Mouse (Mus musculus) neutrophil, adult 5-6 weeks (primary cell): ENCODE measurements at regions not wholly inside any gene's neighbourhood (a gene's known extent, or its start where the extent isn't known, plus 50 kb on each side); places are given as distances from the start of the nearest gene placed in this dataset.
A peak's percentile ranks its signal among the peaks of the same experiment; 100 is the strongest.

ENCODE experiments used
- ATAC-seq: fragments of 151-379, 151-347 bp; 2 replicates; pipeline ENCODE4 v1.8.0; 2017; ENCODE audit warnings: mild to moderate bottlenecking, moderate TSS enrichment; ENCODE audit not compliant: insufficient number of reproducible peaks, poor library complexity, low FRiP score, severe bottlenecking; ENCODE audit errors: extremely low read depth

- ATAC-seq: no peak
These were observed 268.2 kb downstream of the Hivep2 start for GRCm38 (mm10) chr10:14234005-14234602.

GRCm38 (mm10) chr10:14233335-14233734 lies 267.5 kb downstream of the Hivep2 start:
- no peak for ATAC-seq

- ATAC-seq: no peak
These were observed 265.6 kb downstream of the Hivep2 start for GRCm38 (mm10) chr10:14231464-14231863.

- ATAC-seq: no peak
These were observed 251.4 kb downstream of the Hivep2 start for GRCm38 (mm10) chr10:14217284-14217683.

- no peak for ATAC-seq
These were observed 250.5 kb downstream of the Hivep2 start for GRCm38 (mm10) chr10:14216191-14216992.

DNA sequence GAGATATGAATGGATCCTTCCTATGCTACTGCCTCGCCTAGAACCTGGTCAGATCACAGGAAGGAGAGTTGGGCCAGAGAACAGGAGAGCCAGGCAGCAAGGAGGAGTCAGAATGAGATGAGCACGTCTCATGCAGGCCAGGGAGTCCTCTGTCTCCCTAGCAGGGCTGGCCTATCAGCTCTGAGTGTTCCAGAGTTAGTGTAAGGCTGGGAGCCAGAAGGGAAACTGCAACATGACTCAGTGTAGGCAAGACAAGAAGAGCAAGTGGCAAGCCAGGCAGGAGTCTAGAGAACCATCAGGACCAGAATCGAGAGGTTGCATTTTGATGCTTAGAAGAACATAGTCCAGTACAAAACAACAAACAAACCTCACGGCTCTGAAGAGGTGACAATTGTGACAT lies 249.6 kb downstream of the Hivep2 start:
- ATAC-seq: no peak

- ATAC-seq: no peak
These were observed 247.7 kb downstream of the Hivep2 start for GRCm38 (mm10) chr10:14213536-14213935.

GRCm38 (mm10) chr10:14211926-14212325 lies 246.1 kb downstream of the Hivep2 start:
- no peak for ATAC-seq

GRCm38 (mm10) chr10:14211481-14211880 lies 245.6 kb downstream of the Hivep2 start:
- ATAC-seq: no peak

GRCm38 (mm10) chr10:14210445-14210844 lies 244.6 kb downstream of the Hivep2 start:
- ATAC-seq: no peak

GRCm38 (mm10) chr10:14210045-14210444 lies 244.2 kb downstream of the Hivep2 start:
- ATAC-seq: peak; percentile 35; the same call in 1 of the 2 replicates

- no peak for ATAC-seq
These were observed 242.3 kb downstream of the Hivep2 start for GRCm38 (mm10) chr10:14208206-14208605.

DNA sequence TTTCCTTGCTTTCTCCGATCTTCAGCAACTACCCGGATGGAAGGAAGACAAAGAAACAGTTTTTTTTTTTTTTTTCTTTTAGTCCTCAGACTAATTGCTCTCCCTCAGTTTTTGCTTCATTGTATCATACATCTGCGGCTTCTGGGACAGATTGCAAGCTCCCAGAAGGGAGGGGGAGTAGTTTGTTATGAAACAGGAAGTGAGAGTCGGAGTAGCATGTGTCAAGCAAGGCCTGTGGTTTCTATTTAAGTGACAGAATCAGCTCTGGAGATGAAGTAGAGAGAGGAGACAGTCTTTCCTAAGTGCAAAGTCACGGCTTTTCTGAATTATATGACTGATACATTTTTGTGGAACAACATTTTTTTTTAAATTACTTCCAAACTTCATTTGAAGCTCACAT lies 241.7 kb downstream of the Hivep2 start:
- ATAC-seq: peak; percentile 94

- ATAC-seq: no peak
These were observed 241.2 kb downstream of the Hivep2 start for GRCm38 (mm10) chr10:14207051-14207570.
